Mouse (Mus musculus) midbrain, embryonic 15.5 days (tissue): ENCODE results near the gene Nup210. TPM values are rescaled to one million over a fixed set of nuclear protein-coding genes. Genes with fewer than 3 reads are reported as not detected.
"Not testable (repeated sequence)": the region's sequence is repeated elsewhere in the genome, so short reads cannot be mapped to it uniquely, and the experiment has no call there.

Source experiments
- ATAC-seq: fragments of 200-750 bp; cut with Nextera tagmentation; replicated peaks from 2 replicates; pipeline ENCODE4 v1.8.0; 2017; ENCODE audit warnings: moderate TSS enrichment
- H3K27ac ChIP-seq: fragments of 300-500 bp; sonication (generic); 2 replicates; pipeline ENCODE4 v1.5.1; 2015; ENCODE audit warnings: mild to moderate bottlenecking, inconsistent platforms
- H3K27me3 ChIP-seq: fragments of 300-500 bp; sonication (generic); replicated peaks from 2 replicates; pipeline ENCODE4 v1.6.1; 2015; ENCODE audit warnings: inconsistent platforms
- H3K36me3 ChIP-seq: fragments of 300-500 bp; sonication (generic); replicated peaks from 2 replicates; pipeline ENCODE4 v1.6.1; 2015; ENCODE audit warnings: inconsistent platforms
- H3K4me1 ChIP-seq: fragments of 300-500 bp; sonication (generic); 2 replicates; pipeline ENCODE4 v1.6.1; 2015; ENCODE audit warnings: inconsistent platforms
- H3K4me2 ChIP-seq: fragments of 300-500 bp; sonication (generic); 2 replicates; pipeline ENCODE4 v1.6.1; 2015; ENCODE audit warnings: inconsistent platforms, mild to moderate bottlenecking, moderate library complexity
- H3K4me3 ChIP-seq: fragments of 300-500 bp; sonication (generic); 2 replicates; pipeline ENCODE4 v1.5.1; 2015; ENCODE audit warnings: mild to moderate bottlenecking, inconsistent platforms
- H3K9ac ChIP-seq: fragments of 300-500 bp; sonication (generic); 2 replicates; pipeline ENCODE4 v1.6.1; 2015; ENCODE audit warnings: mild to moderate bottlenecking, inconsistent platforms
- H3K9me3 ChIP-seq: fragments of 300-500 bp; sonication (generic); 2 replicates; pipeline ENCODE4 v1.6.1; 2016; ENCODE audit warnings: inconsistent platforms
- WGBS: fragments of 180-500 bp; shearing (Covaris S2); methylation state at CpG from one replicate; pipeline ENCODE4 v1.1.7; 2015; ENCODE audit warnings: mixed read lengths; 5-methylcytosine and 5-hydroxymethylcytosine counted together
- polyA plus RNA-seq: library from polyadenylated mRNA; unstranded; fragments of >200 nt; fragmentation: Nextera tagmentation; extraction: Ambion mirVana; gene quantifications from 2 replicates; pipeline ENCODE4 v1.2.1, GENCODE M21; 2015

The Nup210 gene
- polyA plus RNA-seq, 1 experiment from 2014 or later = 22.5 TPM

- Histone ChIP-seq H3K4me3 (no peak overlapping the region), H3K4me2 (no peak overlapping the region), H3K36me3 (no peaks in the 10 kb centered on the region), H3K4me1 (peaks cover 17% of the 10 kb centered on the region), H3K9ac (no peak overlapping the region), H3K27ac (no peak overlapping the region), H3K9me3 (no peaks in the 10 kb centered on the region), H3K27me3 (no peaks in the 10 kb centered on the region)
- no peak for ATAC-seq
- 92% methylated on average over 10 of the region's 10 CpGs for WGBS
These were observed 5.3 kb downstream of the Nup210 start for GRCm38 (mm10) chr6:91111141-91111953.

- Histone ChIP-seq H3K4me3 (no peak overlapping the region), H3K36me3 (no peaks in the 10 kb centered on the region), H3K9me3 (no peaks in the 10 kb centered on the region), H3K4me1 (peaks cover 10% of the 10 kb centered on the region), H3K27ac (no peak overlapping the region), H3K27me3 (no peaks in the 10 kb centered on the region), H3K4me2 (no peak overlapping the region), H3K9ac (no peak overlapping the region)
- 82% methylated on average over 13 of the region's 13 CpGs for WGBS
- no peak for ATAC-seq
These were observed 6.2 kb downstream of the Nup210 start for GRCm38 (mm10) chr6:91110323-91111020.

- H3K9me3 ChIP-seq = no peaks in the 10 kb centered on the region
- H3K27me3 ChIP-seq = no peaks in the 10 kb centered on the region
- no peaks in the 10 kb centered on the region for H3K36me3 ChIP-seq
These were observed 7.1 kb downstream of the Nup210 start for GRCm38 (mm10) chr6:91109489-91109888.

GRCm38 (mm10) chr6:91108917-91109450 is 7.6 kb downstream of the Nup210 start:
- H3K4me3 ChIP-seq = no peak overlapping the region

More at GRCm38 (mm10) chr6:91109489-91109888, 7.1 kb downstream of the Nup210 start:
- ATAC-seq = no peak
- Histone ChIP-seq H3K9ac (no peak overlapping the region), H3K4me1 (peaks cover under 1% of the 10 kb centered on the region), H3K27ac (no peak overlapping the region), H3K4me3 (no peak overlapping the region), H3K4me2 (no peak overlapping the region)

GRCm38 (mm10) chr6:91108301-91108916 is 8.2 kb downstream of the Nup210 start:
- Histone ChIP-seq H3K4me1 (no peaks in the 10 kb centered on the region), H3K9ac (no peak overlapping the region), H3K27me3 (no peaks in the 10 kb centered on the region), H3K36me3 (no peaks in the 10 kb centered on the region), H3K4me3 (no peak overlapping the region), H3K27ac (no peak overlapping the region), H3K4me2 (no peak overlapping the region), H3K9me3 (no peaks in the 10 kb centered on the region)
- no peak for ATAC-seq
- WGBS = 86% methylated on average over 3 of the region's 3 CpGs

More at GRCm38 (mm10) chr6:91108917-91109450, 7.6 kb downstream of the Nup210 start:
- Histone ChIP-seq H3K4me1 (no peaks in the 10 kb centered on the region), H3K4me2 (no peak overlapping the region), H3K9me3 (no peaks in the 10 kb centered on the region), H3K27ac (no peak overlapping the region), H3K27me3 (no peaks in the 10 kb centered on the region), H3K36me3 (no peaks in the 10 kb centered on the region), H3K9ac (no peak overlapping the region)
- no peak for ATAC-seq
- 92% methylated on average over 2 of the region's 2 CpGs for WGBS

- 94% methylated on average over 2 of the region's 2 CpGs for WGBS
These were observed 11.1 kb downstream of the Nup210 start for GRCm38 (mm10) chr6:91105400-91106129.

GRCm38 (mm10) chr6:91104765-91105399 is 11.7 kb downstream of the Nup210 start:
- Histone ChIP-seq H3K27ac (no peak overlapping the region), H3K4me2 (no peak overlapping the region), H3K9me3 (no peaks in the 10 kb centered on the region), H3K9ac (no peak overlapping the region), H3K4me3 (no peak overlapping the region), H3K36me3 (no peaks in the 10 kb centered on the region), H3K4me1 (no peaks in the 10 kb centered on the region), H3K27me3 (no peaks in the 10 kb centered on the region)
- WGBS = 74% methylated on average over 3 of the region's 3 CpGs
- no peak for ATAC-seq

More at GRCm38 (mm10) chr6:91105400-91106129, 11.1 kb downstream of the Nup210 start:
- H3K9me3 ChIP-seq = no peaks in the 10 kb centered on the region
- H3K4me1 ChIP-seq = no peaks in the 10 kb centered on the region
- H3K36me3 ChIP-seq = no peaks in the 10 kb centered on the region
- H3K27me3 ChIP-seq = no peaks in the 10 kb centered on the region
- H3K4me2 ChIP-seq = no peak overlapping the region
- H3K9ac ChIP-seq = no peak overlapping the region
- ATAC-seq = no peak
- no peak overlapping the region for H3K4me3 ChIP-seq
- no peak overlapping the region for H3K27ac ChIP-seq

GRCm38 (mm10) chr6:91103421-91103820 is 13.2 kb downstream of the Nup210 start:
- H3K4me2 ChIP-seq, H3K27ac ChIP-seq, H3K27me3 ChIP-seq, H3K4me3 ChIP-seq, H3K4me1 ChIP-seq, H3K9ac ChIP-seq, H3K36me3 ChIP-seq, ATAC-seq, H3K9me3 ChIP-seq: not testable (repeated sequence)
- WGBS = 91% methylated on average over 1 of the region's 1 CpGs

- peaks cover 10% of the 10 kb centered on the region for H3K36me3 ChIP-seq
- H3K27ac ChIP-seq = no peak overlapping the region
- no peak overlapping the region for H3K4me2 ChIP-seq
- no peaks in the 10 kb centered on the region for H3K9me3 ChIP-seq
- no peak overlapping the region for H3K9ac ChIP-seq
- 94% methylated on average over 5 of the region's 5 CpGs for WGBS
- H3K27me3 ChIP-seq = no peaks in the 10 kb centered on the region
- no peaks in the 10 kb centered on the region for H3K4me1 ChIP-seq
- no peak for ATAC-seq
- no peak overlapping the region for H3K4me3 ChIP-seq
These were observed 16.0 kb downstream of the Nup210 start for GRCm38 (mm10) chr6:91100621-91101020.

GRCm38 (mm10) chr6:91097879-91098278 is 18.8 kb downstream of the Nup210 start:
- H3K4me3 ChIP-seq = no peak overlapping the region
- H3K9ac ChIP-seq = no peak overlapping the region
- WGBS = 98% methylated on average over 3 of the region's 3 CpGs
- H3K4me2 ChIP-seq = no peak overlapping the region
- H3K36me3 ChIP-seq = peaks cover 25% of the 10 kb centered on the region
- H3K9me3 ChIP-seq = no peaks in the 10 kb centered on the region
- ATAC-seq = no peak
- H3K4me1 ChIP-seq = no peaks in the 10 kb centered on the region
- no peak overlapping the region for H3K27ac ChIP-seq
- H3K27me3 ChIP-seq = no peaks in the 10 kb centered on the region

GRCm38 (mm10) chr6:91095072-91095601 is 21.5 kb downstream of the Nup210 start:
- no peak overlapping the region for H3K4me3 ChIP-seq
- no peaks in the 10 kb centered on the region for H3K27me3 ChIP-seq
- peaks cover 25% of the 10 kb centered on the region for H3K36me3 ChIP-seq
- WGBS = 90% methylated on average over 2 of the region's 2 CpGs
- H3K4me1 ChIP-seq = no peaks in the 10 kb centered on the region
- H3K4me2 ChIP-seq = no peak overlapping the region
- ATAC-seq = no peak
- no peak overlapping the region for H3K27ac ChIP-seq
- H3K9me3 ChIP-seq = no peaks in the 10 kb centered on the region
- H3K9ac ChIP-seq = no peak overlapping the region
